In the genomic region with DNA sequence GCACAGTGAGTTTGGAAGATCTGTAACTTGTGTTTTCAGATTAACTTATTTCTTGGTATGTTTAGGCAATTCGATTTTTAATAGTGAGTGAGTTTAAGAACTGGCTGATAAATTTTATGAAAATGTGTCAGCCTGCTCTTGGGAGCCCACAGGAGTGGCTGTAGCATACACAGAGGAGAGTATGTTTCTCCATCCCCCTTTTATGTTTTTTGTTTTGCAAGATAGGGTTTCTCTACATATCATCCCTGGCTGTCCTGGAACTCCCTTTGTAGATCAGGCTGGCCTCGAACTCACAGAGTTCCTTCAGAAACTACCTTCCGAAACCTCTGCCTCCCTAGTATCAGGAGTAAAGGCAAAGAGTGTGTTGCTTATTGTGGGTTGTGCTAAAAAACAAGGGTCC, we compare ENCODE assay signal across 34 mouse cellular contexts.
"Had no signal": no experiment of that assay in that cellular context is flagged by ENCODE, and none has a peak within 500 bp of the region (broad histone marks: within the 10 kb centered on the region; RNA-seq: fewer than 3 reads in every experiment).

No protein-coding gene starts in this region.

- H3K4me1 ChIP-seq: heart, embryonic 10.5 days; heart, embryonic 13.5 days; heart, embryonic 15.5 days; hindbrain, embryonic 10.5 days; hindbrain, embryonic 12.5 days; hindbrain, embryonic 13.5 days; hindbrain, embryonic 15.5 days; intestine, embryonic 15.5 days; kidney, embryonic 15.5 days had no signal

- H3K4me2 ChIP-seq: heart, embryonic 11.5 days; heart, embryonic 12.5 days; heart, embryonic 13.5 days; heart, embryonic 15.5 days; hindbrain, embryonic 12.5 days; hindbrain, embryonic 13.5 days; hindbrain, embryonic 14.5 days; hindbrain, embryonic 15.5 days; intestine, embryonic 15.5 days; kidney, embryonic 15.5 days had no signal

- H3K27ac ChIP-seq: heart, embryonic 10.5 days; heart, embryonic 13.5 days; heart, embryonic 15.5 days; hindbrain, embryonic 10.5 days; hindbrain, embryonic 12.5 days; hindbrain, embryonic 13.5 days; hindbrain, embryonic 14.5 days; hindbrain, embryonic 15.5 days; hindbrain, postnatal 0 days; intestine, embryonic 15.5 days; kidney, embryonic 15.5 days; kidney, postnatal 0 days; layer of hippocampus, adult 2 months had no signal

- H3K9ac ChIP-seq: heart, embryonic 12.5 days; heart, embryonic 13.5 days; heart, embryonic 15.5 days; hindbrain, embryonic 12.5 days; hindbrain, embryonic 13.5 days; hindbrain, embryonic 14.5 days; hindbrain, embryonic 15.5 days; intestine, embryonic 15.5 days; kidney, embryonic 15.5 days had no signal

- ATAC-seq: hindbrain, embryonic 16.5 days; hindbrain, postnatal 0 days; intestine, embryonic 15.5 days; intestine, embryonic 16.5 days; intestine, postnatal 0 days had no signal

- H3K27me3 ChIP-seq: heart, embryonic 12.5 days; heart, embryonic 13.5 days; heart, embryonic 15.5 days; hindbrain, embryonic 12.5 days; hindbrain, embryonic 13.5 days; hindbrain, embryonic 15.5 days; intestine, embryonic 15.5 days; kidney, embryonic 15.5 days had no signal

- H3K9me3 ChIP-seq: heart, embryonic 10.5 days; heart, embryonic 12.5 days; heart, embryonic 13.5 days; heart, embryonic 15.5 days; hindbrain, embryonic 10.5 days; hindbrain, embryonic 12.5 days; hindbrain, embryonic 13.5 days; hindbrain, embryonic 15.5 days; intestine, embryonic 15.5 days; kidney, embryonic 15.5 days had no signal

- H3K4me3 ChIP-seq: heart, embryonic 10.5 days; heart, embryonic 12.5 days; heart, embryonic 13.5 days; heart, embryonic 15.5 days; hindbrain, embryonic 10.5 days; hindbrain, embryonic 12.5 days; hindbrain, embryonic 13.5 days; hindbrain, embryonic 15.5 days; intestine, embryonic 15.5 days; kidney, embryonic 15.5 days; layer of hippocampus, adult 2 months had no signal

- DNase-seq: heart, postnatal 10 days; heart, postnatal 14 days; heart, postnatal 36 days; heart, postnatal 4 days; kidney, adult 11 months; kidney, adult 18-20 months; kidney, adult 2 months; kidney, adult 8-10 months; kidney, adult 9 months; kidney, postnatal 10 days; kidney, postnatal 14 days; kidney, postnatal 25 days; kidney, postnatal 36 days; kidney, postnatal 4 days; layer of hippocampus, adult 9-11 months; layer of hippocampus, postnatal 36 days had no signal

- H3K36me3 ChIP-seq: heart, embryonic 10.5 days; heart, embryonic 12.5 days; heart, embryonic 13.5 days; heart, embryonic 15.5 days; hindbrain, embryonic 10.5 days; hindbrain, embryonic 12.5 days; hindbrain, embryonic 13.5 days; hindbrain, embryonic 15.5 days; intestine, embryonic 15.5 days; kidney, embryonic 15.5 days had no signal
